Mouse (Mus musculus) bone marrow, adult 2 months (tissue): Measurements from ENCODE around the gene Cpm.
"Not testable (repeated sequence)": the region's sequence is repeated elsewhere in the genome, so short reads cannot be mapped to it uniquely, and the experiment has no call there.

Experiments used
- CTCF ChIP-seq: fragments of 200-500 bp; IDR thresholded peaks from 2 replicates; pipeline ENCODE4 v1.5.1; 2011; ENCODE audit warnings: low read length, control low read depth; ENCODE audit not compliant: control insufficient read depth, insufficient read depth
- POLR2A ChIP-seq: fragments of 200-500 bp; IDR thresholded peaks from 2 replicates; pipeline ENCODE4 v1.6.1; 2011; ENCODE audit warnings: low read depth, mild to moderate bottlenecking, control low read depth, low read length, borderline replicate concordance; ENCODE audit not compliant: control insufficient read depth

DNA sequence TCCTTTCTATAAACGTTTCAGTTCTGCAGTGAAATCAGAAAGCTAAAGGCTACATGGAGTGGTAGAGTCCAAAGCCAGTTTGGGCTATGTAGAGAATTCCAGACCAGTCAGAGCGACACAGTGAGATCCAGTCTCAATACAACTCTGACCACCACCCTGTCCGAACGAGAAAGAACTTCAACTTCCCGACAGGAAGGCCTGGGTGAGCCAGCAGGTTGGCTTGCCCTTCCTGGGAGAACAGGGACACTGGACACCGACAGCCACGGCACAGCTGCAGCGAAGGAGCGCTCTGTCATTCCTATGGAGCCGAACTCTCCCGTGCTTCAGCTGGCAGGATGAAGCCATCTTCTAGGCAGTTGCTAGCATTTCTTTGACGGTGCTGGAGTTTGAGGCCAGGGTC, 106.1 kb downstream of the Cpm start:
- not testable (repeated sequence) for TF ChIP-seq CTCF, POLR2A
